Mouse (Mus musculus) splenic B cell, adult 2 months (primary cell): ENCODE measurements at regions not wholly inside any gene's neighbourhood (a gene's known extent, or its start where the extent isn't known, plus 50 kb on each side); places are given as distances from the start of the nearest gene placed in this dataset.

Experiments
- DNase-seq: peaks from one replicate; pipeline ENCODE4 v3.0.0-alpha.2; 2011; ENCODE audit warnings: low read depth, low spot score
- H3K27me3 ChIP-seq: 2 replicates; pipeline ENCODE4 v1.6.1; 2012; ENCODE audit warnings: mild to moderate bottlenecking, low read length, moderate library complexity, mixed read lengths; ENCODE audit not compliant: control insufficient read depth, poor library complexity, insufficient read depth, severe bottlenecking
- H3K36me3 ChIP-seq: 2 replicates; pipeline ENCODE4 v1.6.1; 2012; ENCODE audit warnings: mild to moderate bottlenecking, low read length, moderate library complexity, mixed read lengths; ENCODE audit not compliant: control insufficient read depth, poor library complexity, insufficient read depth, severe bottlenecking

- Histone ChIP-seq H3K27me3 (no peaks in the 10 kb centered on the region), H3K36me3 (no peaks in the 10 kb centered on the region)
- DNase-seq = no peak
Measured at GRCm38 (mm10) chr9:31996466-31997177, 83.4 kb upstream of the Barx2 start.

GRCm38 (mm10) chr9:31997178-31998097 is 84.2 kb upstream of the Barx2 start:
- DNase-seq = no peak
- no peaks in the 10 kb centered on the region for H3K27me3 ChIP-seq
- H3K36me3 ChIP-seq = no peaks in the 10 kb centered on the region

GRCm38 (mm10) chr9:31998488-31999280 is 85.4 kb upstream of the Barx2 start:
- Histone ChIP-seq H3K36me3 (no peaks in the 10 kb centered on the region), H3K27me3 (no peaks in the 10 kb centered on the region)
- DNase-seq = no peak

- no peaks in the 10 kb centered on the region for H3K27me3 ChIP-seq
- DNase-seq = no peak
Measured at GRCm38 (mm10) chr9:31999760-32000159, 86.5 kb upstream of the Barx2 start.

GRCm38 (mm10) chr9:32002924-32003323 is 89.7 kb upstream of the Barx2 start:
- no peaks in the 10 kb centered on the region for H3K27me3 ChIP-seq
- DNase-seq = no peak
- H3K36me3 ChIP-seq = no peaks in the 10 kb centered on the region

More at GRCm38 (mm10) chr9:31999760-32000159, 86.5 kb upstream of the Barx2 start:
- H3K36me3 ChIP-seq = no peaks in the 10 kb centered on the region

- H3K27me3 ChIP-seq = no peaks in the 10 kb centered on the region
- H3K36me3 ChIP-seq = no peaks in the 10 kb centered on the region
- no peak for DNase-seq
Measured at GRCm38 (mm10) chr9:32003730-32004129, 90.5 kb upstream of the Barx2 start.

- no peaks in the 10 kb centered on the region for H3K36me3 ChIP-seq
- no peak for DNase-seq
- H3K27me3 ChIP-seq = no peaks in the 10 kb centered on the region
Measured at GRCm38 (mm10) chr9:32005348-32005747, 92.1 kb upstream of the Barx2 start.

- DNase-seq = no peak
- no peaks in the 10 kb centered on the region for H3K36me3 ChIP-seq
- H3K27me3 ChIP-seq = no peaks in the 10 kb centered on the region
Measured at GRCm38 (mm10) chr9:32006350-32006749, 93.1 kb upstream of the Barx2 start.

GRCm38 (mm10) chr9:32010953-32011770 is 97.9 kb upstream of the Barx2 start:
- H3K27me3 ChIP-seq = no peaks in the 10 kb centered on the region
- no peak for DNase-seq
- H3K36me3 ChIP-seq = no peaks in the 10 kb centered on the region

- H3K27me3 ChIP-seq = no peaks in the 10 kb centered on the region
- no peak for DNase-seq
- no peaks in the 10 kb centered on the region for H3K36me3 ChIP-seq
Measured at GRCm38 (mm10) chr9:32016286-32016685, 99.7 kb upstream of the Arhgap32 start.

- DNase-seq = no peak
- Histone ChIP-seq H3K36me3 (no peaks in the 10 kb centered on the region), H3K27me3 (no peaks in the 10 kb centered on the region)
Measured at GRCm38 (mm10) chr9:32018020-32018419, 97.9 kb upstream of the Arhgap32 start.

- Histone ChIP-seq H3K36me3 (no peaks in the 10 kb centered on the region), H3K27me3 (no peaks in the 10 kb centered on the region)
- DNase-seq = no peak
Measured at GRCm38 (mm10) chr9:32019786-32020185, 96.2 kb upstream of the Arhgap32 start.

GRCm38 (mm10) chr9:32020942-32021731 is 94.8 kb upstream of the Arhgap32 start:
- no peaks in the 10 kb centered on the region for H3K27me3 ChIP-seq
- DNase-seq = no peak

More at GRCm38 (mm10) chr9:32020942-32021731, 94.8 kb upstream of the Arhgap32 start:
- no peaks in the 10 kb centered on the region for H3K36me3 ChIP-seq
